Mouse (Mus musculus) G1E (cell line): Measurements from ENCODE around the gene Tns1. TPM values are rescaled to one million over a fixed set of nuclear protein-coding genes. Genes with fewer than 3 reads are reported as not detected.

Source experiments
- ATAC-seq: 2 replicates; pipeline ENCODE4 v1.8.0; 2016; ENCODE audit warnings: mild to moderate bottlenecking; ENCODE audit not compliant: insufficient number of reproducible peaks, poor library complexity, low FRiP score, severe bottlenecking; ENCODE audit errors: extremely low read depth
- DNase-seq: peaks from one replicate; pipeline ENCODE4 v3.0.0; 2012; ENCODE audit warnings: low spot score
- H3K27me3 ChIP-seq: 2 replicates; pipeline ENCODE4 v1.6.1; 2012; ENCODE audit warnings: mild to moderate bottlenecking, low read length, inconsistent platforms; ENCODE audit not compliant: insufficient read depth
- H3K36me3 ChIP-seq: replicated peaks from 2 replicates; pipeline ENCODE3; 2012; ENCODE audit warnings: mild to moderate bottlenecking, inconsistent platforms
- H3K4me1 ChIP-seq: 2 replicates; pipeline ENCODE4 v1.6.1; 2012; ENCODE audit warnings: low read depth, low read length, inconsistent platforms, mixed read lengths; ENCODE audit not compliant: insufficient read depth
- H3K4me3 ChIP-seq: 2 replicates; pipeline ENCODE4 v1.5.1; 2012; ENCODE audit warnings: low read depth, mild to moderate bottlenecking, inconsistent platforms, low read length, moderate library complexity, mixed read lengths
- H3K9me3 ChIP-seq: replicated peaks from 2 replicates; pipeline ENCODE4 v1.6.1; 2012; ENCODE audit warnings: inconsistent platforms
- CTCF ChIP-seq: IDR thresholded peaks from 2 replicates; pipeline ENCODE4 v1.5.1; 2012; ENCODE audit warnings: low read depth, low read length, inconsistent platforms, mixed read lengths
- GATA1 ChIP-seq: IDR thresholded peaks from 2 replicates; pipeline ENCODE4 v1.6.1; 2012; ENCODE audit warnings: borderline replicate concordance, low read length, inconsistent platforms, mixed read lengths
- GATA2 ChIP-seq: IDR thresholded peaks from 2 replicates; pipeline ENCODE4 v1.6.1; 2012; ENCODE audit warnings: low read depth, low read length, inconsistent platforms, borderline replicate concordance
- POLR2AphosphoS5 ChIP-seq: IDR thresholded peaks from 2 replicates; pipeline ENCODE4 v1.6.1; 2012; ENCODE audit warnings: low read depth, low read length, inconsistent platforms; ENCODE audit not compliant: insufficient replicate concordance
- TAL1 ChIP-seq: conservative IDR thresholded peaks from 2 replicates; pipeline ENCODE4 v1.6.1; 2012; ENCODE audit warnings: low read depth, low read length, inconsistent platforms, mixed read lengths
- polyA plus RNA-seq: library from polyadenylated mRNA; stranded (reverse); fragments of >175 nt; gene quantifications from 2 replicates; pipeline ENCODE4 v1.2.3, GENCODE M21; 2012
- total RNA-seq, 2 experiments: library from RNA; stranded (forward) in 1 of 2; stranded (reverse) in 1 of 2; fragments of 200-1000 nt in 1 of 2; fragments of >200 nt in 1 of 2; fragmentation: Nextera tagmentation in 1 of 2; gene quantifications; 2 replicates each; pipeline ENCODE4 v1.2.3; 2014 to 2017

Gene Tns1
- total and polyA plus RNA-seq, 3 experiments = 0.55 to 27.2 (median 1.7) TPM

- Histone ChIP-seq H3K36me3 (no peaks in the 10 kb centered on the region), H3K4me3 (no peak overlapping the region), H3K4me1 (peaks cover 11% of the 10 kb centered on the region), H3K27me3 (peaks cover 17% of the 10 kb centered on the region; the same call in 1 of the 2 replicates), H3K9me3 (peaks cover 3% of the 10 kb centered on the region; the same call in 1 of the 2 replicates)
- ATAC-seq = no peak
- TF ChIP-seq TAL1 (no peak), GATA1 (no peak), GATA2 (no peak), POLR2AphosphoS5 (no peak), CTCF (no peak)
- DNase-seq = no peak
Measured at GRCm38 (mm10) chr1:73909191-73909983, 214.9 kb downstream of the Tns1 start.

DNA sequence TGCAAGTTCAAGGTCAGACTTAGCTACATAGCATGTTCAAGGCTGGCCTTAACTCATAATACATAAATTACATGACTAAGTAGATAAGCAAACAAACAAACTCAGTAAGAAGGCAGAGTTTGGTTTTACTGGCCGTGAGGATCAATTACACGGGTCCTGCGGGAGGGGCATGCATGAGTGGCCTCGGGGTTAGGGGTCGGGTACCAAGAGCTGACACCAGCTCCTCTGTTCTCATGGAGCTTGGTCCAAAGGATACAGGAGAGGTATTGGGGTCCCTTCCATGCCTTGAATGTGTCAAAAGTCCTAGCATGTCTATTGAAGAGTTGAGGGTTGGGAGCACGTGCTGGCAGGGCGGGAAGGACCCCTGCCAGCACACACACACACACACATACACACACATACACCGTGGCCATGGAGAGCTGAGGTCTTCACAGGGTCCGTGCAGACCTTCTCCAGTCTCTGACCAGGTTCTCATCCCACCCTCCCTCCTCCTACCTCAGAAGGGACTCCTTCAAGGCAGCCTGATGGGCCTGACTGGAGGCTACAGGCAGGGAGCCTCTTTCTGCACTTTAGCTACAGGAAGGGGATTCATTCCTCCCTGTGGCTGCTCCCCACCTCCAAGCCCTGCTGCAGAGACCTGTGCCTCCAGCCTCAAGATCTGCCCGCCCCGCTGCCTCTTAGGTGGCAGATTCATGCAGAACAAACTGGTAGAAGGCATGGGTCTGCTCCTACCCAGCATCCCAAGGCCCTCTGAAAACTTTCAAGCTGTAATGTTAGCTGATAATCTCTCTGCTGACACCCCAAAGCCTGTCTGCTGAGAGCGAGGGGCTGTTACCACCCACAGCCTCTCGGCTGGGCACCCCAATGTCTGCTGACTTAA lies 215.9 kb downstream of the Tns1 start:
- peaks cover 17% of the 10 kb centered on the region; the same call in 1 of the 2 replicates for H3K27me3 ChIP-seq
- ATAC-seq (no peak), DNase-seq (no peak)
- peaks cover 3% of the 10 kb centered on the region; the same call in 1 of the 2 replicates for H3K9me3 ChIP-seq
- H3K4me1 ChIP-seq = peaks cover 11% of the 10 kb centered on the region
- no peaks in the 10 kb centered on the region for H3K36me3 ChIP-seq
- H3K4me3 ChIP-seq = no peak overlapping the region
- TF ChIP-seq GATA1 (no peak), TAL1 (no peak), CTCF (no peak), POLR2AphosphoS5 (no peak), GATA2 (no peak)

DNA sequence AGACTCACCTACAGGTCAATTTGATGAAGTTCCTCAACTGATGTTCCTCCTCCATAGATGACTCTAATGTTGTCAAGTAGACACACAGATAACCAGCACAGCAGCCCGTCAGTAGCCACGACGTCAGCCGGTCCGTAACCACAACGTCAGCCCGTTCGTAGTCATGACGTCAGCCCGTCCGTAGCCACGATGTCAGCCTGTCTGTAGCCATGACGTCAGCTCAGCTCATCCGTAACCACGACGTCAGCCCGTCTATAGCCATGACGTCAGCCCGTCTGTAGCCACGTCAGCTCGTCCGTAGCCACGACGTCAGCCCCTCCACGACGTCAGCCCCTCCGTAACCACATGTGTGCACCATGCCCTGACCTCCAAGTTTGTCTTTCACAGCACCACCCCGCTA lies 217.1 kb downstream of the Tns1 start:
- Histone ChIP-seq H3K4me1 (peaks cover 12% of the 10 kb centered on the region), H3K36me3 (no peaks in the 10 kb centered on the region), H3K9me3 (peaks cover 3% of the 10 kb centered on the region; the same call in 1 of the 2 replicates), H3K27me3 (peaks cover 17% of the 10 kb centered on the region; the same call in 1 of the 2 replicates), H3K4me3 (peak overlapping the region; percentile 7; the same call in 1 of the 2 replicates)
- ATAC-seq (no peak), DNase-seq (no peak)
- no peak for TF ChIP-seq POLR2AphosphoS5
- TF ChIP-seq GATA2 = no peak
- no peak for TF ChIP-seq TAL1
- no peak for TF ChIP-seq GATA1
- TF ChIP-seq CTCF = no peak; the same call in 1 of the 2 replicates

DNA sequence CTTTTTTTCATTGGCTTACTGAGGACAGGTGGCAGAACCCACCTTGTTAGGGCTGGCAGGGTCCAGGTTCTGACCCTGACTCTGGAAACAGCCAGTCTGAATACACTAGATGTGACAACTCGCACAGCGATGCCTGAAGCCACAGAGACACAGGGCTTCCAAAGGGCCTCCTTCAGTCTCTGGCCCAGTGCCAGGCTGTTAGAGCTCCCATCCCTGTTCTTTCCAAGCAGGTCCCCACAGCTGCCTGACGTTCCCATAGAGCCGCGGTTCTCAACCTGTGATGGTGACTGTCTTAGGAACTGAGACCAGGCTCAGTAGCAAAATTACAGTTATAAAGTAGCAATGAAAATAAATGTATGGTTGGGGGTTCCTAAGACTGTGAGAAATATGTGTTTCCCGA lies 217.9 kb downstream of the Tns1 start:
- Histone ChIP-seq H3K4me1 (peaks cover 13% of the 10 kb centered on the region), H3K9me3 (peaks cover 3% of the 10 kb centered on the region; the same call in 1 of the 2 replicates), H3K27me3 (peaks cover 17% of the 10 kb centered on the region; the same call in 1 of the 2 replicates), H3K36me3 (no peaks in the 10 kb centered on the region), H3K4me3 (no peak overlapping the region)
- TF ChIP-seq CTCF = no peak
- TF ChIP-seq GATA2 = no peak
- no peak for TF ChIP-seq POLR2AphosphoS5
- no peak for TF ChIP-seq GATA1
- no peak for TF ChIP-seq TAL1
- DNase-seq (no peak), ATAC-seq (no peak)

DNA sequence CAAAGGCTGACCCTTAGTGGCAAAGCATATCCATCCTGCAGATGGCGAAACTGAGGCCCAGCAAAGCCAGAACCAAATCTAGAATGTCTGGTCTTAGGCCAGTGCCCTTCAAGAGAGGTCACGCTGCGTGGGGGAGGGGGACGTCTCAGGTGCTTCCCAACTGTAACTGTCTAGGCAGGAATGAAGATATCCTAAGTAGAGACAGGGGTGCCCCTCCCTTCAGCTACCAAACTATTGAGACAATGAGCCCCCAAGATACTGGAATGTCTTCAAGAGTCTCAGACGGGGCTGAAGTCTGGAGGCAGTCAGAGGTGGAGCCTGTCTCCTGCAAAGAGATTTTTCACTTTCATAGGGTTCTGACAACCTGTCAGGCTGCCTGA lies 218.4 kb downstream of the Tns1 start:
- TF ChIP-seq POLR2AphosphoS5 (no peak), CTCF (no peak), TAL1 (no peak), GATA1 (no peak), GATA2 (no peak)
- Histone ChIP-seq H3K27me3 (peaks cover 16% of the 10 kb centered on the region; the same call in 1 of the 2 replicates), H3K4me3 (no peak overlapping the region), H3K9me3 (peaks cover 3% of the 10 kb centered on the region; the same call in 1 of the 2 replicates), H3K36me3 (no peaks in the 10 kb centered on the region), H3K4me1 (peaks cover 13% of the 10 kb centered on the region)
- no peak for ATAC-seq
- DNase-seq = no peak
